Mouse (Mus musculus): ENCODE measurements at regions not wholly inside any gene's neighbourhood (a gene's known extent, or its start where the extent isn't known, plus 50 kb on each side); places are given as distances from the start of the nearest gene placed in this dataset.
A peak's percentile ranks its signal among the peaks of the same experiment; 100 is the strongest.

GRCm38 (mm10) chr13:73132746-73133145, 127.5 kb upstream of the Irx4 start:
- H3K27ac ChIP-seq (replicated peaks), result no peak overlapping the region
- no peak overlapping the region for H3K4me3 ChIP-seq (ENCODE audit: low read depth, low read length)
- no peaks in the 10 kb centered on the region for H3K4me1 ChIP-seq (replicated peaks; ENCODE audit: control insufficient read depth, insufficient read depth)
- no peak overlapping the region for H3K9ac ChIP-seq (ENCODE audit: low read length)
- no peaks in the 10 kb centered on the region for H3K27me3 ChIP-seq (ENCODE audit: control insufficient read depth, insufficient read depth, low read length)
- ATAC-seq (ENCODE audit: low FRiP score, low TSS enrichment) (no peak), DNase-seq (ENCODE audit: low spot score) (no peak)
- H3K36me3 ChIP-seq (ENCODE audit: control insufficient read depth, insufficient read depth, low read length), result no peaks in the 10 kb centered on the region
- no peak overlapping the region for H3K4me2 ChIP-seq (replicated peaks; ENCODE audit: low read depth)
- no peaks in the 10 kb centered on the region for H3K9me3 ChIP-seq (ENCODE audit: control insufficient read depth, low read length)
- TF ChIP-seq EP300 (optimal IDR thresholded peaks at IDR 0.05) (no peak), CTCF (IDR thresholded peaks at IDR 0.05; ENCODE audit: low read depth) (no peak)
- whole genome bisulfite sequencing, result 47% methylated on average over 6 of the region's 6 CpGs

GRCm38 (mm10) chr13:73134929-73135328, 125.3 kb upstream of the Irx4 start:
- no peak for DNase-seq (ENCODE audit: low spot score)
- ATAC-seq (ENCODE audit: low FRiP score, low TSS enrichment), result no peak
- TF ChIP-seq CTCF (IDR thresholded peaks at IDR 0.05; ENCODE audit: low read depth) (no peak), EP300 (optimal IDR thresholded peaks at IDR 0.05) (no peak)

DNA sequence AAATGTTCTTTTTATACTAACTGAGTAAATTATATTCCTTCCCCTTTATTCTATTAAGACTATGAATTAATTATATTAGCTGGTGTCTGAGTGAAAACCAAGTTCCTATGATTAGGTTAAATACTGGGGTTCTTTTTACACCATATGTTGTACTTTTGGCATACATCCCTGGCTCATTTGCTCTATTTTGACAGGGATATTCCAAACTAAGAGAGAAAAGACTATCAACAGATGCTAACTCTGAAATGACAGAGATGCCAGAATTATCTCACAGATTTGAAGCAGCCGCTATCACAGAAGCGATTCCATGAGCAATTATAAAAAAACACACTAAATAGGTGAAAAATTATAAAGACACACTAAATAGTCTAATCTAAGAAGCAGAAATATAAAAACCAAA, 119.0 kb upstream of the Irx4 start:
- H3K4me3 ChIP-seq (ENCODE audit: low read depth, low read length), result no peak overlapping the region
- no peak for TF ChIP-seq EP300 (optimal IDR thresholded peaks at IDR 0.05)
- TF ChIP-seq CTCF (IDR thresholded peaks at IDR 0.05; ENCODE audit: low read depth), result no peak
- WGBS, result 64% methylated on average over 2 of the region's 2 CpGs
- H3K4me1 ChIP-seq (replicated peaks; ENCODE audit: control insufficient read depth, insufficient read depth), result no peaks in the 10 kb centered on the region
- H3K36me3 ChIP-seq (ENCODE audit: control insufficient read depth, insufficient read depth, low read length), result no peaks in the 10 kb centered on the region
- no peaks in the 10 kb centered on the region for H3K9me3 ChIP-seq (ENCODE audit: control insufficient read depth, low read length)
- H3K27ac ChIP-seq (replicated peaks), result no peak overlapping the region
- DNase-seq (ENCODE audit: low spot score), result no peak
- H3K27me3 ChIP-seq (ENCODE audit: control insufficient read depth, insufficient read depth, low read length), result no peaks in the 10 kb centered on the region
- no peak overlapping the region for H3K4me2 ChIP-seq (replicated peaks; ENCODE audit: low read depth)
- no peak overlapping the region for H3K9ac ChIP-seq (ENCODE audit: low read length)
- ATAC-seq (ENCODE audit: low FRiP score, low TSS enrichment), result no peak

More at GRCm38 (mm10) chr13:73134929-73135328, 125.3 kb upstream of the Irx4 start:
- Histone ChIP-seq H3K27ac (replicated peaks) (no peak overlapping the region), H3K4me1 (replicated peaks; ENCODE audit: control insufficient read depth, insufficient read depth) (no peaks in the 10 kb centered on the region), H3K4me3 (ENCODE audit: low read depth, low read length) (no peak overlapping the region), H3K36me3 (ENCODE audit: control insufficient read depth, insufficient read depth, low read length) (no peaks in the 10 kb centered on the region), H3K4me2 (replicated peaks; ENCODE audit: low read depth) (no peak overlapping the region), H3K9me3 (ENCODE audit: control insufficient read depth, low read length) (no peaks in the 10 kb centered on the region), H3K27me3 (ENCODE audit: control insufficient read depth, insufficient read depth, low read length) (no peaks in the 10 kb centered on the region), H3K9ac (ENCODE audit: low read length) (no peak overlapping the region)

GRCm38 (mm10) chr13:73158016-73158415, 102.3 kb upstream of the Irx4 start:
- Histone ChIP-seq H3K4me1 (replicated peaks; ENCODE audit: control insufficient read depth, insufficient read depth) (no peaks in the 10 kb centered on the region), H3K27ac (replicated peaks) (no peak overlapping the region), H3K9me3 (ENCODE audit: control insufficient read depth, low read length) (no peaks in the 10 kb centered on the region), H3K9ac (ENCODE audit: low read length) (no peak overlapping the region), H3K4me2 (replicated peaks; ENCODE audit: low read depth) (no peak overlapping the region), H3K36me3 (ENCODE audit: control insufficient read depth, insufficient read depth, low read length) (no peaks in the 10 kb centered on the region), H3K4me3 (ENCODE audit: low read depth, low read length) (no peak overlapping the region), H3K27me3 (ENCODE audit: control insufficient read depth, insufficient read depth, low read length) (no peaks in the 10 kb centered on the region)
- TF ChIP-seq CTCF (IDR thresholded peaks at IDR 0.05; ENCODE audit: low read depth) (no peak), EP300 (optimal IDR thresholded peaks at IDR 0.05) (no peak)
- 79% methylated on average over 7 of the region's 7 CpGs for WGBS
- ATAC-seq (ENCODE audit: low FRiP score, low TSS enrichment) (no peak), DNase-seq (ENCODE audit: low spot score) (no peak)

DNA sequence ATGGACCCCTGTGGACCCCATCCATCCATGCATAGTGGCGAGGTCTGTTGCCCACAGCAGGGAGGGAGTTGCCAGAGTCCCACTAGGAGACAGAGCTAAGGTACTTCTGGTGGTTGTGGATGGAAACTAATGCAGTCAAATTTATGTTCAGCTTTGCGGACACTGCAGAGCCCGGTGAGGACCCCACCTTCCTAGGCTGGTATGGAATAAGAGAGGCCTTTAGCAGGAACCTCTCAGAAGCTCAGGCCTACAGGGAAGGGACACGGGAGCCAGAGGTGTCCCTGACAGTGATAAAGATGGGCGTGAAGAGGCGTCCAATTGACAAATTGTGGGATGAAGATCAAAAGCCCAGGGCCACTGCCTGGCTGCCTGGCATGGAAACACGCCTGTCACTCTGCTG, 100.8 kb upstream of the Irx4 start:
- no peak overlapping the region for H3K4me3 ChIP-seq (ENCODE audit: low read depth, low read length)
- ATAC-seq (ENCODE audit: low FRiP score, low TSS enrichment), result no peak
- H3K27ac ChIP-seq (replicated peaks), result no peak overlapping the region
- H3K4me2 ChIP-seq (replicated peaks; ENCODE audit: low read depth), result no peak overlapping the region
- H3K27me3 ChIP-seq (ENCODE audit: control insufficient read depth, insufficient read depth, low read length), result no peaks in the 10 kb centered on the region
- H3K9me3 ChIP-seq (ENCODE audit: control insufficient read depth, low read length), result no peaks in the 10 kb centered on the region
- TF ChIP-seq EP300 (optimal IDR thresholded peaks at IDR 0.05), result no peak
- no peak for TF ChIP-seq CTCF (IDR thresholded peaks at IDR 0.05; ENCODE audit: low read depth)
- no peak for DNase-seq (ENCODE audit: low spot score)
- WGBS, result 55% methylated on average over 7 of the region's 7 CpGs
- H3K36me3 ChIP-seq (ENCODE audit: control insufficient read depth, insufficient read depth, low read length), result no peaks in the 10 kb centered on the region
- H3K9ac ChIP-seq (ENCODE audit: low read length), result 0 out of 2 replicates have a peak overlapping the region, but pooled peaks have one; percentile 18
- no peaks in the 10 kb centered on the region for H3K4me1 ChIP-seq (replicated peaks; ENCODE audit: control insufficient read depth, insufficient read depth)

- no peaks in the 10 kb centered on the region for H3K27me3 ChIP-seq (ENCODE audit: control insufficient read depth, insufficient read depth, low read length)
- H3K9me3 ChIP-seq (ENCODE audit: control insufficient read depth, low read length), result no peaks in the 10 kb centered on the region
- WGBS, result 13% methylated on average over 9 of the region's 9 CpGs
- H3K9ac ChIP-seq (ENCODE audit: low read length), result peak overlapping the region; percentile 18; the same call in 1 of the 2 replicates
- no peak overlapping the region for H3K27ac ChIP-seq (replicated peaks)
- peak overlapping the region; percentile 57 for H3K4me2 ChIP-seq (replicated peaks; ENCODE audit: low read depth)
- no peak for DNase-seq (ENCODE audit: low spot score)
- H3K4me3 ChIP-seq (ENCODE audit: low read depth, low read length), result peak overlapping the region; percentile 34
- no peaks in the 10 kb centered on the region for H3K36me3 ChIP-seq (ENCODE audit: control insufficient read depth, insufficient read depth, low read length)
- no peaks in the 10 kb centered on the region for H3K4me1 ChIP-seq (replicated peaks; ENCODE audit: control insufficient read depth, insufficient read depth)
- ATAC-seq (ENCODE audit: low FRiP score, low TSS enrichment), result no peak
- no peak for TF ChIP-seq EP300 (optimal IDR thresholded peaks at IDR 0.05)
- TF ChIP-seq CTCF (IDR thresholded peaks at IDR 0.05; ENCODE audit: low read depth), result no peak
These were observed 100.4 kb upstream of the Irx4 start for GRCm38 (mm10) chr13:73159865-73160264.

All from stomach, postnatal 0 days (tissue).